Mouse (Mus musculus) thymus, postnatal 10 days (tissue): ENCODE data around the gene Spats2l.

Experiments used
- DNase-seq, 2 experiments: peaks; one replicate each; pipeline ENCODE4 v3.0.0; 2021; ENCODE audit warnings: low spot score in 2 of 2

The Spats2l gene

GRCm38 (mm10) chr1:57774001-57774667 is at the start of gene Spats2l:
Gene Spats2l, plus strand, starts transcription at chr1:57774162.
- DNase-seq = peak in 1 of 2 experiments; percentile 18

GRCm38 (mm10) chr1:57725268-57725667 is 48.7 kb upstream of the Spats2l start:
- no peak for DNase-seq

GRCm38 (mm10) chr1:57735877-57736276 is 38.1 kb upstream of the Spats2l start:
- no peak for DNase-seq

- DNase-seq = no peak
These were observed 32.2 kb upstream of the Spats2l start for GRCm38 (mm10) chr1:57741740-57742139.

- no peak for DNase-seq
These were observed 31.7 kb upstream of the Spats2l start for GRCm38 (mm10) chr1:57742266-57742665.

GRCm38 (mm10) chr1:57751781-57752180 is 22.2 kb upstream of the Spats2l start:
- no peak for DNase-seq

GRCm38 (mm10) chr1:57766396-57766795 is 7.6 kb upstream of the Spats2l start:
- no peak for DNase-seq

GRCm38 (mm10) chr1:57773326-57773725 is 636 bp upstream of the Spats2l start:
- no peak for DNase-seq

- peak; percentile 34 to 64 for DNase-seq
These were observed 920 bp downstream of the Spats2l start for GRCm38 (mm10) chr1:57774668-57775495.

- no peak for DNase-seq
These were observed 1.5 kb downstream of the Spats2l start for GRCm38 (mm10) chr1:57775496-57775790.

- no peak for DNase-seq
These were observed 2.8 kb downstream of the Spats2l start for GRCm38 (mm10) chr1:57776671-57777281.

- DNase-seq = no peak
These were observed 10.3 kb downstream of the Spats2l start for GRCm38 (mm10) chr1:57784300-57784699.

- no peak for DNase-seq
These were observed 15.9 kb downstream of the Spats2l start for GRCm38 (mm10) chr1:57789831-57790230.

GRCm38 (mm10) chr1:57792212-57792611 is 18.2 kb downstream of the Spats2l start:
- DNase-seq = no peak

- no peak for DNase-seq
These were observed 21.9 kb downstream of the Spats2l start for GRCm38 (mm10) chr1:57795838-57796237.

GRCm38 (mm10) chr1:57799398-57799797 is 25.4 kb downstream of the Spats2l start:
- no peak for DNase-seq

GRCm38 (mm10) chr1:57800846-57801245 is 26.9 kb downstream of the Spats2l start:
- DNase-seq = no peak

GRCm38 (mm10) chr1:57806126-57806525 is 32.2 kb downstream of the Spats2l start:
- DNase-seq = no peak

- no peak for DNase-seq
These were observed 33.9 kb downstream of the Spats2l start for GRCm38 (mm10) chr1:57807882-57808281.

- DNase-seq = no peak
These were observed 36.3 kb downstream of the Spats2l start for GRCm38 (mm10) chr1:57810221-57810620.

- DNase-seq = no peak
These were observed 43.1 kb downstream of the Spats2l start for GRCm38 (mm10) chr1:57817103-57817502.

GRCm38 (mm10) chr1:57820428-57820997 is 46.6 kb downstream of the Spats2l start:
- no peak for DNase-seq
